Mouse (Mus musculus): ENCODE results near the gene Aanat.

GRCm38 (mm10) chr11:116642681-116643578, 56.7 kb downstream of the Aanat start:
- TF ChIP-seq GATA1 (IDR thresholded peaks at IDR 0.05; ENCODE audit: low read length) (no peak), TAL1 (IDR thresholded peaks at IDR 0.05; ENCODE audit: low read length) (no peak)

All from erythroblast, embryonic 14.5 days (primary cell).